Mouse (Mus musculus): Measurements from ENCODE around the gene Pglyrp1.

The Pglyrp1 gene

DNA sequence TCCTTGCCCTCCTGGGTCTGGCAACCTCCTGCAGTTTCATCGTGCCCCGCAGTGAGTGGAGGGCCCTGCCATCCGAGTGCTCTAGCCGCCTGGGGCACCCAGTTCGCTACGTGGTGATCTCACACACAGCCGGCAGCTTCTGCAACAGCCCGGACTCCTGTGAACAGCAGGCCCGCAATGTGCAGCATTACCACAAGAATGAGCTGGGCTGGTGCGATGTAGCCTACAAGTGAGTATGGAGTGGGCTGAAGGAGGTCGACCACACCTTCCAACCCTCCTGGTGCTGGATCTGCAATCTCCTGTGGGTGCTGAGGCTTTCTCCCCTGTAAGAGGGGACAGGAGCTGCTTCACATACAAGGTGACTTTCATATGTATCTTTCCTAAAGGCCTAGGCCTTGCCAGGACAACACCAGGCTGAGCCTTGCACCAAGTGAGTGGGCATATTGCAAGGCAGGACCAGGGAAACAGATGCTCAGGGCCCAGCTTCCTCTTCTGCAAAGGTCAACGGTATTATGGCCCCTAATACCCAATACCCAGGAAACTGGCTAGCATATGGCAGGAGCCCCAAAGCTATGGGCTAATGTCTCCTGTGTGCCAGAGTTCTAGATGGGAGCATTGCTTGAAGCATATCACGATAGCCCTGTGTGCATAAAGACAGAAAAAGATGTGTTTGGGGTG, 13.8 kb downstream of the Pglyrp1 start:
- intact Hi-C loops (cut with DNase I): no loop called here

- intact Hi-C loops (cut with DNase I): no loop called here
These were observed 15.8 kb downstream of the Pglyrp1 start for GRCm38 (mm10) chr7:18886963-18887362.

- intact Hi-C loops (cut with DNase I): no loop called here
These were observed 19.7 kb downstream of the Pglyrp1 start for GRCm38 (mm10) chr7:18890848-18891247.

DNA sequence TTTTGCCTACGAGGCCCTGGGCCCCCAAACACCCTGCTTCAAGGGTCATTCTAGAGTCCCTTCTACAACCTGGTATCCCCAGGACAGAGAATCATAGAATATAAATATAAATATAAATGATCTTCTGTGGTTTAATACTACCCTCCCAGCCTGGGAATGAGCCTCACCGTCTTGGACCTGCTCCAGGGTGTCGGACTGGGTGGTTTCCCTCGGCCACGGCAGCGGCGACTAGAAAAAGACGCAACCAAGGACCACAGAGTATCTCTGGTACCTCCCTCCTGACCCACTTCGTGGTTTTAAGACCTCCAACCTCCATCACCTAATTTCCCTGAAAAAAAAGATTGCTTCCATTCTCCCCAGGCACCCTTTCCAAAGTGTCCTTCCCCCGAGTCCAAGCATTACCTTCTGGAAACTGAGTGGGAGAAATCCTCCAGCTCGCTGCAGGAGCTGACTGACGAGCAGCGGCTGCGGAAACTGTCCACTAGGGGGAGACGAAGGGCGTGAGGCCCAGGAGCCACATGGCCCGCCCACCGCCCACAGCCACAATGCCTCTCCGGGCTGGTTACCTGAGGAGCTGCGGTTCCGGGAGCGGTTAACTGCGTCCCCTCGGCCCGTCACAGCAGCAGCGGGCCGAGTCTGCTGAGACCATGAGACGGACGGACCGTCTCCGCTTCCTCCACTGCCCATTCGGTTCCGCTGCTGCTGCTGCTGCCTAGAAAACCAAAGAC, 20.9 kb downstream of the Pglyrp1 start:
- intact Hi-C loops (cut with DNase I): no loop called here

GRCm38 (mm10) chr7:18893009-18893408, 21.9 kb downstream of the Pglyrp1 start:
- intact Hi-C loops (cut with DNase I): no loop called here

DNA sequence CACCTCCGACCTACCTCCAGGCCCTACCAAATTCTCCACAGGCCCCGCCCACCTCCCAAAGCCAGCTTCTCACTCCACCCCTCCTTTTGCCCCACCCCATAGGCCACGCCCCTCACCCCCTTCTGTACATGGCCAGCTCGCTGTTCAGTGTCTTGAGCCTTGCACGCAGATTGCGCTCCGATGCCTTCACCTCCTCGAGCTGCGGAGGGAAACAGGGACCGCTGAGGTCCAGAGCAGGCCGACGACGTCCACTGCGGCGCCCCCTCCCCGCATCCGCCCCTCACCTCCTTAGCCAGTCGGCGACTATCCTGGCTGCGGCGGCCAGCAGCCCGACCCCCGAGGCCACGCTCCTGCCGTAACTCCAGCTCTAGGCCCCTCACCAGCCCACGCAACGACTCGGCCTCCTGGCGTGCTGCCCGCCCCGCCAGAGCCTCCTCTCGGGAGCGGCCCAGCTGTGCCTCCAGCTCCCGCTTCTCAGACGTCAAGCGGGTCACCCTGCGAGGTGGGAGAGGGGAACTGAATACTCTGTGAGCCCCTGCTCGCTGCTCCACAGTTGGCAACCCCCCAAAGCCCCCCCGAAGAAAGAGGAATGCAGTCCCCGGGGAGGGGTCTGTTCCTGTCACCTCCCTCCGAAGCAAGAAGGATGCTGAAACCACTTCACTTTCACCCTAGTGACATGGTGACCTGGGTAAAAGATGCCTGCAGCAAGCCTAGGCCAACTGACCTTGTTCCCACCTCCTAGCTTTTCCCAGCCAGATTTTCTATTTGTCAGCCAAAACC, 22.7 kb downstream of the Pglyrp1 start:
- intact Hi-C loops (cut with DNase I): no loop called here

DNA sequence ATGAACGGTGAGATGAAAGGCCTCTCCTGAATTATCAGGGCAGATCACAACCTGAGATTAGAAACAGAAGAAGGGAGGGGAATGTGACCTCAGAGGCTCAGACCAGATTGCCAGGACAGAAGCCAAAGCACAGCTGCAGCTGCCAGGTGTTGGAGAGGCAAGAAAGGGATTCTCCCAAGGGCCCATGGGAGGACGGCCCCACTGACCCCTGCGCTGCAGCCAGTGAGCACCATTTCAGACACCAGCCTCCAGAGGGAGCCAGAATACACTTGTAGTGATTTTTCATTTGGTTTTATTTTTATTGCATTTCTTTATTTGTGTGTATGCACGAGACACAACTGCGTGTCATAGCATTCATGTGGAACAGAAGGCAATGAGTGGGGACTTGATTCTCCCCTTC, 25.4 kb downstream of the Pglyrp1 start:
- intact Hi-C loops (cut with DNase I): loop anchor here (5.0 kb wide), 2 partner anchors 71 to 111 kb away; no protein-coding TSS in a partner anchor

- intact Hi-C loops (cut with DNase I): no loop called here
These were observed 29.4 kb downstream of the Pglyrp1 start for GRCm38 (mm10) chr7:18900513-18900912.

DNA sequence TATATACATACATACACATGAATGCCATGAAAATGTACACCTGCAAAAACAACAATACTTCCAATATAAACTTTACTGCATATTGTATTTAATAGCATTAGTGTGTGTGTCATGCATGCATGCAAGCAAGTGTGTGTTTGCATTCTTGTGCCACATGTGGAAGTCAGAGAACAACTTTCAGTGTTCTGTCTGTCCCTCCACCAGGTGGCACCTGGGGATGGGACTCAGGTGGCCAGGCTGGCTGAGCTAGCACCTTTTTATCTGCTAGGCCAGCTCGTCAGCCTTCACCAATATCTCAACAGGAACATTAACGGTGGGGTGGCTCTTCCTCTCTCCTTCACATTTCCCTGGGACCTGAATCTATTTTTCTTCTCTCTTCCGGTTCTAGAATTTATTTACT, 31.4 kb downstream of the Pglyrp1 start:
- intact Hi-C loops (cut with DNase I): no loop called here

GRCm38 (mm10) chr7:18904971-18905370, 33.8 kb downstream of the Pglyrp1 start:
- intact Hi-C loops (cut with DNase I): loop anchor here (5.0 kb wide), 1 partner anchor 47 kb away; no protein-coding TSS in a partner anchor

GRCm38 (mm10) chr7:18909797-18910196, 38.7 kb downstream of the Pglyrp1 start:
- intact Hi-C loops (cut with DNase I): loop anchor here (5.0 kb wide), 1 partner anchor 43 kb away; no protein-coding TSS in a partner anchor

DNA sequence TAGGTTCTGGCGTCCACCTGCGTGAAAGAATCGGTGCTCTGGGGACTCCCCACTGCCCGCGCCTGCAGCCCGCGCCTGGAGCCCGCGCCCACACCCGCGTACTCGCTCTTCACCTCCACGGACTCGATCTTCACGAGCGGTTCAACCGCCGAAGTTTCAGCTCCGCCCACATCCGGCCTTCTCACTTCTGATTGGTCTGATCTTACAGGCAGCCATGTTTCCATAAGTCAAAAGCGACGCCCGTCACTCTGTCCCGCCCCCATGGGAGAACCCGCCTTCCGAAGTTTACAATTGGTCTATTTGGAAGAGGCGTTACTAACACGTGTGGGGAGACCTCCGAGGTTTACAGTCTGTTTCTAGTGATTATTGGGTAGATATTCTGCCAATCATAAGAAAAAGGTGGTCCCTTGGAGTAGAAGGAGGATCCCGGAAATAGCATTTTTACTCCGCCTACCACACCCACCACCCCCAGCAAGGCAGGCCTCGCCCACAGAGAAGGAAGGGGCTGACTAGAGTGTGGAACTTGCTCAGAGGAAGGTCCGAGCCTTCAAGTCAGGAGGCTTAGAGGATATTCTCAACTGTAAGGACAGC, 39.2 kb downstream of the Pglyrp1 start, which contains the start of gene Ccdc61:
Gene Ccdc61, minus strand, starts transcription at position 175 of the 591 bp plus-strand sequence.
- intact Hi-C loops (cut with DNase I): no loop called here

DNA sequence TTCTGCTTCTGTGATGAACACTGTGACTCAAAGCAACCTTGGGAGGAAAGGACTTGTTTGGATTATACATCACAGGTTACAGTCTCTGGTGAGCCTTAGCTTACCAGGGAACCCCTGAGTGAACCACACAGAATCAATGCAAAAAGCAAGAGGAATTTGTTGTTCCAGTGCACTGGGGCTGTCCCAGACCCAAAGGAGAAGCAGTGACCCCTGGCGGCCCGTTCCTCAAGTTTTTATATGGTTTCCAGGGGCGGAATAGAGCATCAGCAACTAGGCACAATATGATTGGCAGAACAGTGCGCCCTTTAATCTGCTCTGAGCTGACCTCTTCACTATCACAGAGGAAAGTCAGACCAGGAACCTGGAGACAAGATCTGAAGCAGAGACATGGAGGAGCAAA, 45.1 kb downstream of the Pglyrp1 start:
- intact Hi-C loops (cut with DNase I): no loop called here

- intact Hi-C loops (cut with DNase I): no loop called here
These were observed 46.8 kb downstream of the Pglyrp1 start for GRCm38 (mm10) chr7:18917931-18918330.

- intact Hi-C loops (cut with DNase I): no loop called here
These were observed 49.9 kb downstream of the Pglyrp1 start for GRCm38 (mm10) chr7:18921069-18921468.

- intact Hi-C loops (cut with DNase I): no loop called here
These were observed 51.7 kb downstream of the Pglyrp1 start for GRCm38 (mm10) chr7:18922807-18923206.

DNA sequence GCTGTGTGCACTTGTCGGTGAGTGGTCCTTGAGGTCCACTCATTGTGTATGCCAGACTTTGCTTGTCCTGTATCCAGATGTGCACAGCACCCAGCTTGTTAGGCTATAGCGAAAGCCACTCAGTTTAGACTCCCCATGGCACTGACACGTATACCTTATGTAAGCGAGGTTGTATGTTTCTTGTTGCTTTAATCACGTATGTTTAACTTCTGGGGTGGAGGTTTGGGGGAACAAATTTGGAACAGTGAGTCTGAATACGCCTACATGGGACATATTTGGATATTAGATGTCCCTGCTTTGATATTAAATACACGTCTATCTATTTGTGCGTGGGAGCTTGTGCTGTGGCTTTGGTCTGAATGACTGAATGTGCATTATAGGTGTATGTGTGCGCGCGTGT, 52.1 kb downstream of the Pglyrp1 start:
- intact Hi-C loops (cut with DNase I): no loop called here

DNA sequence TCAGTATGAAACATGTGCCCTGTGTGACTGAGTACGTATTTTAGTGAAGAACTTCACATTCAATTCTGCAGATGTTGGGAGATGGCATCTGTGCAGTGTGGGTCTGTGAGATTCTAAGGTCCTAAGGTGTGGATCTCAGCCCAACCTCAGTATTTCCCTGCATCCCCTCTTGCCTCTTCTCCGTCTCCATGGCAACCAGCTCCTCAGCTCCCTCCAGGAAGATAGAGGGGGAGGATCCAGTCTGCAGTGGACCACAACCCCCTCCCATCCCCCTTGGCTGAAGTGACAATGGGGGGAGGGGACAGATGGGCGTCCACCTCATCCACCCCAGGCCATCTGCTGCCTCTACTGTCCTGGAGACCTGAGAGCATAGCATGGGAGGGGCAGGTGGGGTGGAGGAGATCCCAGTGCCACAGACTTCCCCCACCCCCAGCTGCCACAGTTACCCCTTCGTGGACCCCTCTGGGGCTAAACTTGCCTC, 52.6 kb downstream of the Pglyrp1 start:
- intact Hi-C loops (cut with DNase I): no loop called here

DNA sequence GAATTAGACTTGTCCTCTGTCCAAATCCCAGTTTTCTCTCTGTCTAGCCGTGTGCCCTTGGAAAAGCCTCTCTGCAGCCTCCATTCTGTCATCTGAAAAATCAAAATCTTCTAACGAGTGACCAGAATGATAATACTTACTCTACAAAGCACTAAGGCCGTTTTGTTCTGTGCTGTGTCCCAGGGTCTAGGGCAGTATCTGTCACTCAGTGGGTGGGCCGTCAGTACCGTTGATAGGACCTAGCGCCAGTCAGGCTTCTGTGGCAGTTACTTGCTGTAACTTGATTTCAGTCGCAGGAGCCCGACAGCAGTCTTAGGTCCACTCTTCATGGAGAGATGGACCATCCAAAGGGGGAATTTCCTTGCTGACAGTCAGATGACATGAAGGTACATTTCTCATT, 53.2 kb downstream of the Pglyrp1 start:
- intact Hi-C loops (cut with DNase I): no loop called here

DNA sequence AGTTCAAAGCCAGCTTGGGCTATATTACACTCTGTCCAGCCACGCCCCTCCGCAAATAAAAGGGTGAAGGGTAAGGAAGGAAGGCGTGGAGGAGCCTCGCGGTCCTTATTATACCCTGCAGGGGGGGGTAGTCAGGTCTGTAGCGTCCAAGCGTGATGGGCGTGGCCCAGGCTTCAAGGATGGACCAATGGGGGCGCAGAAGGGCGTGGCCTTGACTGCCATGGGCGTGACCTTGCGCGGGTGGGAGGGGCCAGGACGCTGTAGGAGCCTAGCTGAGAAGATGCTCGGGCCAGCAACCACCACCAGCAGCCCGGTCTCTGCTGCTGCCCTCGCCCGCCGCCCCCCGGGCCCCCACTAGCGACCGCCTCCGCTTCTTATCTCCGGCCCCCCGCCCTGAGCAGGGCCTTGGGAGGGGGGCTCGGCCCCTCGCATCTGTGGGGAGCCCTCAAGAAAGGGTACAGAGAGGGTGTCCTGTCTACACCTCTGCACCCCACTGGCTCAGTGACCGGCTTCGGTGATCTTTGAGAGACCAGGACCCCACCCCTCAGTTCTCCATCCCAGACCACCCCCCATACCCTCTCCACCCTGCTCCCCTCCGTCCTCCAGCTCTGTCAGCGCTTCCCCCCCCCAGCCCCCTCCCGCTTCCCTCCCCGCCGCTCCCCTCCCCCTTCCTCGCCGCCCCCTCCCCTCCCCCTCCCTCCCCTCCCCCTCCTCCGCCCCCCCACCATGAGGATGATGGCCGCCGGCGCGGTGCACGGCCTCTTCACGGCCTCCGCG, 54.2 kb downstream of the Pglyrp1 start, which contains the start of gene Nova2:
Gene Nova2, plus strand, starts transcription at position 727 of the 777 bp plus-strand sequence.
- intact Hi-C loops (cut with DNase I): no loop called here

All from adrenal gland (tissue).